Mouse (Mus musculus) myocyte (in vitro differentiated cells): ENCODE data around the gene Rph3al. TPM values are rescaled to one million over a fixed set of nuclear protein-coding genes. Genes with fewer than 3 reads are reported as not detected.

Experiments
- H3K27me3 ChIP-seq: one replicate; pipeline ENCODE4 v1.6.1; 2011; ENCODE audit not compliant: control insufficient read depth, insufficient read depth, insufficient read length
- H3K36me3 ChIP-seq: one replicate; pipeline ENCODE4 v1.6.1; 2011; ENCODE audit not compliant: control insufficient read depth, insufficient read depth
- H3K4me2 ChIP-seq: one replicate; pipeline ENCODE4 v1.6.1; 2011; ENCODE audit warnings: low read depth, control low read depth
- H3K4me3 ChIP-seq: one replicate; pipeline ENCODE4 v1.5.1; 2011; ENCODE audit warnings: mild to moderate bottlenecking, control low read depth, moderate library complexity
- H3K79me2 ChIP-seq: one replicate; pipeline ENCODE4 v1.6.1; 2011; ENCODE audit not compliant: control insufficient read depth, insufficient read depth
- H3ac ChIP-seq: one replicate; pipeline ENCODE4 v1.6.1; 2011; ENCODE audit not compliant: control insufficient read depth, insufficient read length
- CEBPB ChIP-seq: IDR thresholded peaks from 2 replicates; pipeline ENCODE4 v1.6.1; 2011; ENCODE audit warnings: mild to moderate bottlenecking, moderate library complexity; ENCODE audit not compliant: poor library complexity, insufficient read depth, severe bottlenecking
- E2F4 ChIP-seq: IDR thresholded peaks from one replicate; pipeline ENCODE4 v1.6.1; 2011; ENCODE audit warnings: mild to moderate bottlenecking, control low read depth, moderate library complexity; ENCODE audit not compliant: insufficient read depth
- MAX ChIP-seq: IDR thresholded peaks from one replicate; pipeline ENCODE4 v1.6.1; 2011; ENCODE audit warnings: low read depth, mild to moderate bottlenecking, control low read depth
- MYOD1 ChIP-seq, 3 experiments: IDR thresholded peaks; one replicate each; pipeline ENCODE4 v1.6.1; 2011; ENCODE audit warnings: control low read depth in 2 of 3, low read depth in 2 of 3, mild to moderate bottlenecking in 2 of 3, moderate library complexity in 1 of 3; ENCODE audit not compliant: insufficient read length in 2 of 3, control insufficient read depth in 1 of 3
- MYOG ChIP-seq, 3 experiments: IDR thresholded peaks; one replicate each; pipeline ENCODE4 v1.6.1; 2011; ENCODE audit warnings: control low read depth in 2 of 3, low read depth in 2 of 3, mild to moderate bottlenecking in 2 of 3; ENCODE audit not compliant: insufficient read length in 2 of 3, control insufficient read depth in 1 of 3, insufficient read depth in 1 of 3
- POLR2A ChIP-seq: IDR thresholded peaks from one replicate; pipeline ENCODE4 v1.6.1; 2011; ENCODE audit warnings: low read depth, mild to moderate bottlenecking, control low read depth, moderate library complexity; ENCODE audit not compliant: insufficient read length
- POLR2AphosphoS2 ChIP-seq: IDR thresholded peaks from one replicate; pipeline ENCODE4 v1.6.1; 2011; ENCODE audit warnings: low read depth, control low read depth; ENCODE audit not compliant: insufficient read length
- REST ChIP-seq: IDR thresholded peaks from one replicate; pipeline ENCODE4 v1.6.1; 2011; ENCODE audit warnings: mild to moderate bottlenecking, control low read depth, moderate library complexity; ENCODE audit not compliant: insufficient read depth, insufficient read length
- SRF ChIP-seq: IDR thresholded peaks from one replicate; pipeline ENCODE4 v1.6.1; 2011; ENCODE audit warnings: low read depth; ENCODE audit not compliant: control insufficient read depth, insufficient read length
- TCF12 ChIP-seq: IDR thresholded peaks from one replicate; pipeline ENCODE4 v1.6.1; 2011; ENCODE audit warnings: mild to moderate bottlenecking, control low read depth; ENCODE audit not compliant: poor library complexity, insufficient read depth, severe bottlenecking
- TCF3 ChIP-seq: IDR thresholded peaks from one replicate; pipeline ENCODE4 v1.6.1; 2011; ENCODE audit warnings: low read depth, control low read depth; ENCODE audit not compliant: insufficient read length
- USF1 ChIP-seq: IDR thresholded peaks from one replicate; pipeline ENCODE4 v1.6.1; 2011; ENCODE audit warnings: low read depth, mild to moderate bottlenecking, control low read depth, moderate library complexity
- polyA plus RNA-seq: library from polyadenylated mRNA; unstranded; fragments of >200 nt; fragmentation: generic; extraction: Trizol; gene quantifications from one replicate; pipeline ENCODE4 v1.2.1, GENCODE M21; 2012; ENCODE audit warnings: missing spikeins

Gene Rph3al
- polyA plus RNA-seq, 1 experiment = 0.05 TPM

DNA sequence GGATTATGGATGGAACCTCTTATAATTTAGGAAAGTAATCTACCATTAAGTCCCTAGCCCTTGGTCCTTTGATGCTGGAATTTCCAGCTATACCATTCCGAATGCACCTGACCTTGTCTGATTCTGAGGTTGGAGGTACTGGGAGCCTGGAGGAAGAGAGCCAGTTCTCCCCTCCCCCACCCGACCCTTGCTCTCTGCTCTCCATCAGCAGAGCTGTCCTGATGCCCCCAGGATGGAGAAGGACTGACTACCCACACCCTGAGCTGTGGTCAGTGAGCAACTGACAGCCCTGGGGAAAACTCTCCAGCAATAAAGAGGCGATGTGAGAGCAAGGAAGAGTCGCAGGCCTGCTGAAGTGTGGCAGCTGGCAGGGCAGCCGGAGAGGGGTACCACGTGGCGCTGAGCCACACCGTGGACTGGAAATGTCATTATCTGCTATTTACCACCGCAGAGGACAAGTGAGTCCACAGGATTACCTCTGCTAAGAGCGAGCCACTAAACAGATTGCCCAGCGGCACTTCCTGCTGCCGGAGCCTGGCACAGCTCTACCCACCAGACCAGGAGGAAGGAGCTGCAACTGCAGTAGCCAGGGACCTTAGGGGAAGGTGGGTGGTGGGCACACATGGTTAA is 43.3 kb downstream of the Rph3al start:
- no peak overlapping the region for H3ac ChIP-seq
- H3K27me3 ChIP-seq = peaks cover 63% of the 10 kb centered on the region
- H3K4me2 ChIP-seq = no peak overlapping the region
- H3K4me3 ChIP-seq = no peak overlapping the region
- H3K79me2 ChIP-seq = no peaks in the 10 kb centered on the region
- no peak for TF ChIP-seq SRF
- TF ChIP-seq POLR2AphosphoS2 = no peak
- TF ChIP-seq TCF12 = no peak
- TF ChIP-seq POLR2A = no peak
- TF ChIP-seq MYOG (IDR thresholded peaks at IDR 0.05; ENCODE audit: control insufficient read depth in 1 of 3, insufficient read depth in 1 of 3, insufficient read length in 2 of 3, low read depth in 2 of 3) = peak in 1 of 3 experiments; percentile 11
- TF ChIP-seq MYOD1 (IDR thresholded peaks at IDR 0.05; ENCODE audit: control insufficient read depth in 1 of 3, insufficient read length in 2 of 3, low read depth in 2 of 3) = peak in 1 of 3 experiments; percentile 22
- no peak for TF ChIP-seq USF1
- no peaks in the 10 kb centered on the region for H3K36me3 ChIP-seq

DNA sequence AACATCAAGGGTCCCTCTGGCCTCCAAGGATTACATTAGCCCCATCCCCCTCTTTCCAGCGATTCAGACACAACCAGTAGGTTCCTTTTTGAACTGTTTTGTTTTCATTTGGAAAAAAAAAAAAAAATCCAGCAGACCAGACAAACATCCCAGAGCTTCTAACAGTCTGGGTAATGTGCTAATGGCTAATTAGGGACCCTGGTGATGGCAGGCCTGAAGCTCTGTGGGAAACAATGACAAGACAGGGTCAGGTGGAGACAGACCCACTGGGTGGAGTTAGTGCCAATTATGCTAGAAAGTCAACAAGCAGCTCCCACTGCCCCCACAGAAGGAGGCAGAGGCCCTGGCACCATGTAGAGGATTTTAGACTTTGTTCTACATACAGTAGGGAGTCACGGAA is 44.3 kb downstream of the Rph3al start:
- peaks cover 56% of the 10 kb centered on the region for H3K27me3 ChIP-seq
- no peaks in the 10 kb centered on the region for H3K79me2 ChIP-seq
- no peak overlapping the region for H3ac ChIP-seq
- no peak for TF ChIP-seq E2F4
- no peak for TF ChIP-seq MYOD1 (IDR thresholded peaks at IDR 0.05; ENCODE audit: control insufficient read depth in 1 of 3, insufficient read length in 2 of 3, low read depth in 2 of 3)
- no peak for TF ChIP-seq REST
- no peak for TF ChIP-seq USF1
- TF ChIP-seq CEBPB = no peak
- no peak for TF ChIP-seq SRF
- no peak for TF ChIP-seq POLR2AphosphoS2
- no peak for TF ChIP-seq MYOG (IDR thresholded peaks at IDR 0.05; ENCODE audit: control insufficient read depth in 1 of 3, insufficient read depth in 1 of 3, insufficient read length in 2 of 3, low read depth in 2 of 3)
- TF ChIP-seq POLR2A = no peak
- no peak for TF ChIP-seq TCF12
- no peak for TF ChIP-seq TCF3
- no peak for TF ChIP-seq MAX
- no peaks in the 10 kb centered on the region for H3K36me3 ChIP-seq
- H3K4me2 ChIP-seq = no peak overlapping the region
- no peak overlapping the region for H3K4me3 ChIP-seq

DNA sequence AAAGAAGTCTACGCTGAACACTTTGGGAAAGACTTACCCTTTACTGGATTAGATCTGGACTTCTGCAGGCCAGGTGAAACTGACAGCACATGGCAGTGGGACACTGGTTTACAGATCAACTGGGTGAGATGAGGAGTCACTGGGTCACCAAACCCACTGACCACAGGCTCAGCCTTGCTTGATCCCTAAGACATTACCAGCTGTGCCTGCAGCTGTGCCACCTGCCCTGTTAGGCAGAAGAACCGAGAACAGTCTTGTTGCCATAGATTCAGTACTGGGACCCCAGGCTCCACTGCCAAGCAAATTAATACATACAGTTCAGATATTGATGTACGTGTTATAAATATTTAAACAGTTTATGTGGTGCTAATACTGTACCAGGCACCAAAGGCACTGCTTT is 50.9 kb downstream of the Rph3al start:
- H3K27me3 ChIP-seq = peaks cover 54% of the 10 kb centered on the region
- H3K36me3 ChIP-seq = no peaks in the 10 kb centered on the region
- no peak for TF ChIP-seq REST
- TF ChIP-seq CEBPB = no peak
- peak; percentile 63 for TF ChIP-seq TCF3
- TF ChIP-seq MYOG (IDR thresholded peaks at IDR 0.05; ENCODE audit: control insufficient read depth in 1 of 3, insufficient read depth in 1 of 3, insufficient read length in 2 of 3, low read depth in 2 of 3) = peak in 1 of 3 experiments; percentile 68
- no peak for TF ChIP-seq TCF12
- TF ChIP-seq POLR2AphosphoS2 = no peak
- TF ChIP-seq MYOD1 (IDR thresholded peaks at IDR 0.05; ENCODE audit: control insufficient read depth in 1 of 3, insufficient read length in 2 of 3, low read depth in 2 of 3) = peak in 1 of 3 experiments; percentile 75
- no peak for TF ChIP-seq MAX
- no peak overlapping the region for H3K4me2 ChIP-seq
- H3K79me2 ChIP-seq = no peaks in the 10 kb centered on the region
- no peak overlapping the region for H3ac ChIP-seq
- no peak overlapping the region for H3K4me3 ChIP-seq

DNA sequence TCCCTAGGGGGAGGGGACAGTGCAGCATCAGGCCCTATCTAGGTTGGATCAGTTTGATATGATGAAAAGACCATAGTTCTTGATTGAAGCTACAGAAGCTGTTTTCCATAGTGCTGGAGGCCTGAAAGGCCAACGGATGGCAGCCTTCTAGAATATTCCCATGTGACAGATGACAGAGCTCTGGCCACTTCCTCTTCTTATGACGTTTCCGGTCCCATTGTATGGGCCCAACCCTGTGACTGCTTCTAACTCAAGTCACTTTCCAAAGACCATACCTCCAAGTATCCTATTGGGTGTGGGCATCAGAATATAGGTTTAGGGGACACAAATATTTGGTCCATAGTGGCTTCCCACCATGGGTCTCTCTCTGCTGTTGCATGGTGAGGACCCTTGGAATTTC is 57.0 kb downstream of the Rph3al start:
- Histone ChIP-seq H3K4me2 (no peak overlapping the region), H3K4me3 (no peak overlapping the region), H3ac (no peak overlapping the region), H3K27me3 (peaks cover 26% of the 10 kb centered on the region), H3K36me3 (no peaks in the 10 kb centered on the region), H3K79me2 (no peaks in the 10 kb centered on the region)
- TF ChIP-seq REST = no peak
- no peak for TF ChIP-seq MAX
- TF ChIP-seq SRF = no peak
- TF ChIP-seq POLR2A = no peak
- no peak for TF ChIP-seq E2F4
- TF ChIP-seq MYOD1 (IDR thresholded peaks at IDR 0.05; ENCODE audit: control insufficient read depth in 1 of 3, insufficient read length in 2 of 3, low read depth in 2 of 3) = no peak
- no peak for TF ChIP-seq MYOG (IDR thresholded peaks at IDR 0.05; ENCODE audit: control insufficient read depth in 1 of 3, insufficient read depth in 1 of 3, insufficient read length in 2 of 3, low read depth in 2 of 3)
- no peak for TF ChIP-seq TCF12
- TF ChIP-seq POLR2AphosphoS2 = no peak
- no peak for TF ChIP-seq USF1
- no peak for TF ChIP-seq CEBPB
- TF ChIP-seq TCF3 = no peak

DNA sequence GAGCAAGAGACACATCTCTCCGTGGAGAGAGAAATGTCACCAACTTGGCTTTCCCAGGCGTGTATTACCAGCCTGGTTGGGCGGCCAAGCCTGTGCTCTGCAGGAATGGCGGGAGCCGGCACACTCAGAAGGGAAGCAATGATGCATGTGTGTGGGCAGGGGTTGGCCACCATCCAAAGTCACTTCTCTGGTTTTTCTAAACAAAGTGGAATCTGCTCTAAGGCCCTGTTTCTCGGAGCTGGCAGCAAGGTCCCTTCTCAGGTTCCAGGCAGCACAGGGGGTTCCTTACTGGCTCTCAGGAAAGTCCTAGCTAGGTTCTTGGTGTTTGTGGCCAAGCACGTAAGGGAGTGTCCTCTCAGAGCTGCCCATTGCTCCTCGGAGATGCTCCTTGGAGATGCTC is 58.2 kb downstream of the Rph3al start:
- H3K4me3 ChIP-seq = no peak overlapping the region
- H3K79me2 ChIP-seq = no peaks in the 10 kb centered on the region
- TF ChIP-seq MAX (no peak), POLR2AphosphoS2 (no peak), TCF12 (no peak), CEBPB (no peak), SRF (no peak), REST (no peak), E2F4 (no peak)
- no peak overlapping the region for H3ac ChIP-seq
- H3K4me2 ChIP-seq = no peak overlapping the region
- no peaks in the 10 kb centered on the region for H3K36me3 ChIP-seq
- peaks cover 26% of the 10 kb centered on the region for H3K27me3 ChIP-seq
